Mouse (Mus musculus) liver, embryonic 14.5 days (tissue): Measurements from ENCODE around the gene Pik3ca.

Experiments used
- CTCF ChIP-seq: IDR thresholded peaks from 2 replicates; pipeline ENCODE4 v1.5.1; 2016; ENCODE audit warnings: antibody characterized with exemption, low read depth, control low read depth
- EP300 ChIP-seq: IDR thresholded peaks from 2 replicates; pipeline ENCODE4 v1.6.1; 2016; ENCODE audit warnings: antibody characterized with exemption, low read depth

DNA sequence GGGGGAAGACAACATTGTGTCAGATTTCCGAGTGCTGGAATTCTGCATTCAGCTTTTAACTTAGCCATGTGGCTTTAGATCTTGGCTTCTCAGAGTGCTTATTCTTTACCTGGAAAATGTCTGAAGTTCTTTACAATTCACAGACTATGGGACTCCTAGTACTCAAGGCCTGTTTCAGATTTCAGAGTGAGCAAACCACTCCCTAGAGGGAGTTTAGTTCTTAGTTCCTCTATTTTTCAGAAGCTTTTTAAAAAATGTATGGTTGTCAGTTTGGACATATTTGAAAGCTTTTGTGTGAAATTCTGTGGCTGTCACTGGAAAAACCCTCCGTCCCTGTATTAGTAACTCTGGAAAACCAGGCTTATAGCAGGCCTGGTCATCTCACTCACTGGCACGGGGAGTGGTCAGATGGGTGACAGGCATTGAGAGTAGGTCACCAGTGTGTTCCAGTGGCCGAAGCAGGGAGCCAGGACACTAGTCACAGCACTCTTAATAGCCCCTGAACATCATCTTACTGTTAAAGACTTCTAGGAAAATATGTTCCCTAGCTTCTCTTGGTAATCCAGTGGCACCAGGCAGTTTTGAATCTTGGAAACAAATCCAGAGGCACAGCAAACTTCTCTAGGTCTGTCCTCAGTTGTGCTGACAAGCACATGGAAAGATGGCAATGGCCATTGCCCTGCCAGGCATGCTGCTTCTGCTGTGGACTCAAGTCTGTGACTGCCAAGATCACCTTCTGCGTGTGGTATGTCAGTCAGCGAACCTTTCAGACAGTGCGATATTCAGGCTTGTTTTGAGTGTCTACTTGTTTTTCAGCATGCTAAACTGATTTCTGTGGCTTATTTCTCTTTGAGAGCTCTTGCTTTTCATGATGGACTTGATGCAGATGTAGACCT is 5.8 kb downstream of the Pik3ca start:
- no peak for TF ChIP-seq CTCF
- no peak for TF ChIP-seq EP300
